In genomic region chr8:125232724-125233123, GRCm38 (mm10) we compare ENCODE assay signal across 29 mouse cellular contexts.
A peak's percentile ranks its signal among the peaks of the same experiment; 100 is the strongest.
DNase-seq lines count a peak whose midpoint lies in the region; ATAC-seq and TF ChIP-seq lines count a peak whose summit lies in the region.
"Had no signal": no experiment of that assay in that cellular context is flagged by ENCODE, and none has a peak within 500 bp of the region (broad histone marks: within the 10 kb centered on the region; RNA-seq: fewer than 3 reads in every experiment).

No protein-coding gene starts in this region.

- no peak for ATAC-seq in activated CD4-positive, CD25-positive, alpha-beta regulatory T cell, adult 4 months
- ATAC-seq: forebrain, embryonic 15.5 days; hindbrain, embryonic 16.5 days; Patski had no signal

- peak; percentile 47 to 60 for DNase-seq in thymus, adult 18-20 months
- peak; percentile 58 to 59 for DNase-seq in thymus, postnatal 10 days (ENCODE audit: low spot score in 2 of 2)
- DNase-seq in thymus, postnatal 36 days: peak; percentile 46 to 76
- no peak for DNase-seq in adrenal gland, postnatal 36 days
- DNase-seq in gastrocnemius, adult 2 months: no peak
- DNase-seq: adrenal gland, adult 2 months; adrenal gland, postnatal 14 days; B cell, adult 2 months; cerebellum, adult 11-12 months; cerebellum, adult 8-10 months; cerebellum, postnatal 10 days; cerebellum, postnatal 36 days; embryo, embryonic 11 days; gastrocnemius, postnatal 10 days; gastrocnemius, postnatal 36 days; heart, adult 2 months; heart, postnatal 10 days; heart, postnatal 36 days had no signal

- no peak for TF ChIP-seq CTCF in gastrocnemius, adult 2 months (IDR thresholded peaks at IDR 0.05)

- H3K27ac ChIP-seq in gastrocnemius, adult 2 months: no peak overlapping the region
- H3K27ac ChIP-seq: embryonic facial prominence, embryonic 10.5 days; embryonic facial prominence, embryonic 13.5 days; forebrain, embryonic 12.5 days; forebrain, embryonic 15.5 days; heart, adult 2 months; heart, embryonic 15.5 days; hindbrain, embryonic 10.5 days; hindbrain, embryonic 13.5 days had no signal

- no peak overlapping the region for H3K4me3 ChIP-seq in gastrocnemius, adult 2 months
- H3K4me3 ChIP-seq: embryonic facial prominence, embryonic 10.5 days; embryonic facial prominence, embryonic 13.5 days; erythroblast, embryonic 14.5 days; forebrain, embryonic 12.5 days; forebrain, embryonic 15.5 days; heart, adult 2 months; heart, embryonic 15.5 days; hindbrain, embryonic 10.5 days; hindbrain, embryonic 13.5 days had no signal

- intact Hi-C loops in gastrocnemius, adult 2 months (cut with DNase I): no loop called here

Comparison
In these comparisons a context has a peak if more than half of its experiments do, and no peak if none do; other contexts are left out.
1. DNase-seq: peak in thymus, adult 18-20 months (2 of 2), thymus, postnatal 10 days (2 of 2) and thymus, postnatal 36 days (2 of 2); none in adrenal gland, postnatal 36 days (0 of 2) and gastrocnemius, adult 2 months (single experiment).